Mouse (Mus musculus) brain, embryonic 18.5 days (tissue): ENCODE measurements at regions not wholly inside any gene's neighbourhood (a gene's known extent, or its start where the extent isn't known, plus 50 kb on each side); places are given as distances from the start of the nearest gene placed in this dataset.
"Not testable (repeated sequence)": the region's sequence is repeated elsewhere in the genome, so short reads cannot be mapped to it uniquely, and the experiment has no call there.

Source experiments
- DNase-seq: peaks from one replicate; pipeline ENCODE4 v3.0.0-alpha.2; 2012; ENCODE audit warnings: low read depth, low spot score

DNA sequence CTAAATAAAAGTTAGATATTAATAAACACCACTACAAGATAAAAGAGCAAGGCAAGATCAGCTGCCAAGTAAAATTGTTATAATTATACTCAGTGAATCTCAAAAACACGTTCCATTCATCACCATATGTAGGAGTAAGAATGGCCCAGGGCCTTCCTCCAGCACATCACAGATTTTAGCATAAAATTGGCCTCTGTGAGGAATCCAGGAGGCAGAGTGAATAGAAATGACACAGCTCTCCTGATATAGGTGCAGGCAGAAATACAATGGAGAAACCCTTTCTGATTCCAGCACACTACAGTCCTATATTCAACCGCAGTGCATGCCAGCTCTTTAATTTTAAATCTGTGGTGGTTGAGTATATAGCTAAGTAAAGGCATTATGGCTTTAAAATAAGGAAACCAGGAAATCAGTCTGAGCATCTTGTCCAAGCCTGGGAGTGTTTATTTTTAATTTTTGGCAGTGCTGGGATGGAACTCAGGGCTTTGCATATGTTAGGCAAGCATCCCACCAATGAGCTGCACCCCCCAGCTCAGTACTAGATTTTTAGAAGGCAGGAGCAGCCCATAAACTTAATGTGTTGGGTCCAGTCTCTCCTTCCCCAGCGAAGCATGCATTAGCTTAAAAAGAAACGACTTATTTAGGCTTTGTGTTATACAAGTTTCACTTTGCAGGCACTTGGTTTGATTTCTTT is 158.3 kb upstream of the Ptprz1 start:
- peak; percentile 45 for DNase-seq

DNA sequence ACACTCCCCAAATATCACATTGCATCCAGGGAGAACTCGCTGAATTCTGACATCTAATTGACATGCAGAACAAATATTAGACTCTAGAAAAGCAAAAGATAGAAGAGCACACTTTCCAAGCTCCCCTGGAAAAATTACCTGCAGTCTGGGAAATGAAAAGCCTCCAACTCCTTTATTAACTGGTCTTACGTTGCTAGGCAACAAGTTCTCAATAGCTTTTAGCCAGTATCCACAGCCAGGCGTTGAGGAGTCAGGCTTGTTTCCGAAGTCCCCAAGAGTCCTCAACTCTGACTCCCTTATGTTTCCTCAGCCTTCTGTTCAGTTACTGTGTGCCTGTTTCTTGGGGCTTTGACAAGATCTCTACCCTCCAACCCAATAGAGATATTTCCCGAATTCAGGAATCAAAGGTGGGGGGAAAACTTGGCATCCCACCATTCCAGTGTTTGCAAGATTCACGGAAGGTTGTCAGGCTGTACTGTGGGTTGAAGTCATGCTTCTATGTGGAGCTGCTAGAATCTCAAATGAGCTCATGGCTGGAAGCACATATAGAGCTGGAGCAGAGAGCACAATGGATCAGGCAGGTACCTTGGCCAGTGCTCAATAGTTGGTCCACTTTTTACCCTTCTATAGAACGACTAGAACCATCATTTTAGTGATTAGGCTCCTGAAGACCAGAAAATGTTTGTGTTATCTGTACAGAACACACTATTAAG is 159.0 kb upstream of the Ptprz1 start:
- peak; percentile 40 for DNase-seq

GRCm38 (mm10) chr6:22698187-22698586 is 177.1 kb upstream of the Ptprz1 start:
- no peak for DNase-seq

DNA sequence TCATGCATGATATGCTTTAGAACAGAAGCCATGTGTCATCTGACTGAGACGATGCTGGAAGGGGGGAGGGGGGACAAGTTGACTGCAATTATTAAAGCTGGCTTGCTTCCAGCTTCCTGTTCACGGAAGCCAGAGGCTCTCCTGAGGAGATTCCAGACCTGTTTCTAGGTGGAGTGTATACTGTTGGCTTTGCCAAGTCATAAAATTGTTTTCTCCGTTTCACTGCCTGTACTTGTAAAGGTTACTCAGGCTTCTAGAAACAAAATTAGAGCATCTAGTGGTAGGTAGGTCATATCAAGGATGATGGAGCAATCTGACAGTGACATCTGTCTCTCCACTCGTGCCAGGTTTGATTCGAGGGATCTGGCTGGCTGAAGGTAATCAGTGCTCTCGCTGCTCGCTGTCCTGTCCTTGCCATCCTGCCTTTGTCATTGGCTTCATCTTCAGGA is 186.6 kb upstream of the Ptprz1 start:
- no peak for DNase-seq

- no peak for DNase-seq
These were observed 200.7 kb upstream of the Ptprz1 start for GRCm38 (mm10) chr6:22674586-22674929.

GRCm38 (mm10) chr6:22673919-22674585 is 201.2 kb upstream of the Ptprz1 start:
- no peak for DNase-seq

DNA sequence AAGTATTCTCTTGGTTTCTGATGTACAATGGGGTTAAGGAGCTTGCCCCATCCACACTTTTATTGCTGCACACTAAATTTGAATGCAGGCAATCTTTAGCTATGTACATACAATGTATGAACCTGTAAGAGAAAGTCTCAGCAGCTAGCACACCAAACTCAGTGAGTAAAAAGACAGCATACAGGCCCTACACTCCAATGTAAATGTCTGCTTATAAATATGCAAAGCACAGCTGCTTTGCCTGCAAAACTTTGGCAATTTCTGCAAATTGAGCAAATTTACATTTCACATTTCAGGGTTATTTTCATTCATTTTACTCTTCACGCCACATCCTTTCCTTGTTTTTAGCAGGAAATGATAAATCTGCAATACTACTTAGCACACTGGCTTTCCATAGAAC is 203.8 kb upstream of the Ptprz1 start:
- DNase-seq = no peak

- no peak for DNase-seq
These were observed 206.9 kb upstream of the Ptprz1 start for GRCm38 (mm10) chr6:22668190-22668975.

GRCm38 (mm10) chr6:22657401-22657800 is 217.9 kb upstream of the Ptprz1 start:
- DNase-seq = not testable (repeated sequence)

GRCm38 (mm10) chr6:22640100-22640499 is 235.2 kb upstream of the Ptprz1 start:
- DNase-seq = no peak

GRCm38 (mm10) chr6:22635141-22635540 is 240.2 kb upstream of the Ptprz1 start:
- DNase-seq = peak; percentile 8

GRCm38 (mm10) chr6:22634740-22635139 is 240.6 kb upstream of the Ptprz1 start:
- no peak for DNase-seq

GRCm38 (mm10) chr6:22591592-22591991 is 235.5 kb upstream of the Fam3c start:
- DNase-seq = no peak

GRCm38 (mm10) chr6:22584851-22585250 is 228.8 kb upstream of the Fam3c start:
- DNase-seq = no peak

DNA sequence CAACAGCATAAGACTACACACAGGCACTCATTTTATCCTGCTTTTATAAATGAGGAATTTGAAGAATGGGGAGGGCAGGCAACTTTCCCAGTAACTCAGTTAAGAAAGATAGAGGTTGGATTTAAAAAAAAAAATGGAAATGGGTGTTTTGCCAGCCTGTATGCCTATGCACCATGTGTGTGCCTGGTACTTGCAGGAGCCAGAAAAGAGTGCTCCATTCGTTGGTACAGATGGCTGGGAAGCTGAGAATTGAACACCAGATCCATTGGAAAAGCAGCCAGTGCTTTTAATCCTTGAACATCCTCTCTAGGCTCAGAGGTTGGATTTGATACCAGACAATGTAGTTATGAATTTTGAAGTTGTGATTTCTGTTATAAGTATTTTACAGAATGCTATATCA is 216.9 kb upstream of the Fam3c start:
- peak; percentile 54 for DNase-seq

DNA sequence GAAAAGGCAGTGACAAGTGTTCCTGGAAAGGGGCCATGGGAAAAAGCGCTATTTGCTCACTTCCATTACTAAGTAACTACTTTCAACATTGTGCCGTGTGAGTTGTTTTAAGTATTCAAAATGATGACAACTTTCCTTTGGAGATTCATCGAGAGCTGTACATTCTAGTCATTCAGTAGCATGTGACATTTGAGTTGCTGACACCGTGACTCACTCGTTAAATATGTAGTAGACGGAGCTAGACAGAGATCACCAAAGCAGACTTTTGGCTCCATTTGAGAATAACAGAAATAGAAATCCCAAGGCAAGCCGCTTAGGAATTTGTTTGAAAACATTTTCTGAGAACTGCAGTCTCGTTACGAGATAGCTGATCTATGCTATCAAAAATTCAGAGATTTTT is 211.8 kb upstream of the Fam3c start:
- DNase-seq = no peak

DNA sequence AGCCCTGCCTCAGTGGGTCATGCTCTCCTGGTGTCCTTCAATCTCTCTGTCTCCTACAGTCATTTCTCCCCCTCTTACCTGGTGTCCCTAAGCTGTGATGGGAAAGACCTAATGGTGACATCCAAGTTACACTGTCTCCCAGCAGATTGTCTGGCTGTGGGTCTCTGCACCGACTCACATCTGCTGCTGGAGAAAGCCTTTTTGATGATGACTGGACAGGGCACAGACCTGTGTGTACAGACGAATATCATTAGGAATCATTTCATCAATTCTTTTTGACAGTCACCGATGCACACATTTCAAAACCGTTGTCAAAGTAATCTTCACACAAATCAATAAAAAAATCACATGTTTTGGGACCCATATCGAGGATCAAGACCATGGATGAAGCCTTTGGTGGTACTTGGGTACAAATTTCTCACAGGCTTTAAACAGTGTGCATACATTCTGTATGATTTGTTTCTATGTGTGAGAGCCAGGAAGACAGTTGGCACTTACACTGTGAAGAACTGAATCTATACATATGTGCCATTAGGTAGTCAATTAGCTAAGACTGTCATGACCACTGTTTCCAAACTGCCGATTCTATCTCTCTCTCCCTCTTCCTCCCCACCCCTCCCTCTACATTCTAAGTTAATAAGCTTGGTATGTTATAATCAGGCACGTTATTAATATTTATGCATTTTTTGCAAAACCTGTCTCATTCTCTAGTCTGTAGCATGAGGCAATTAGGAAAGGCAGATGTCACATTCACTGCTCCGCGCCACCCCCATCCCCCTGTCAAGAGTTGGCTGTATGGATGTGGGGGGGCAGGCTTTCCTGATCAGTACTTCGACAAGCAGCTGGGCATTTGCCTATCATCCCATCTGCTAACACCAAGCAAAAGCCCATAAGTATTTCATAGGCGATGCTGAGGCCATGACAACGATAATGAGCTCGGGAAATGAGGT is 192.5 kb upstream of the Fam3c start:
- DNase-seq = peak; percentile 56

- DNase-seq = no peak
These were observed 185.6 kb upstream of the Fam3c start for GRCm38 (mm10) chr6:22541603-22542002.

GRCm38 (mm10) chr6:22538254-22538653 is 182.2 kb upstream of the Fam3c start:
- no peak for DNase-seq

DNA sequence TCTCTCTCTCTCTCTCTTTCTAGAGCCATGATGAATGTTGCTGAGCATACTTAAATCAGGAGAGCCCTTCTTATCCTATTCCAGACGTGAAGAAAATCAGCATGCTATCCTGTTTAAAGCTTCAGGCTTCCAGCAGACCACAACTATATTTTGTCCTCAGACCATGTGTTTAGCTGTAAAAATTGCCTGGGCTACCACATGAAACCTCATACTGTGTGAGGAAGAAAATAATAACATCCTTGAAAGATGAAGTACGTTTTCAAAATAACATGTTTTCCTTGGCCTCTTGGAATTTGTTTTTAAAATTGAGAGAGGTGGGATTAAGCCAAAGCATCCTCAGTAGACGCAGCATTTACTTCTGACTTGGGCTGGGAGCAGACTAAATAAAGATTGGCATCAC is 168.3 kb upstream of the Fam3c start:
- no peak for DNase-seq
